Mouse (Mus musculus) thymus, postnatal 0 days (tissue): Measurements from ENCODE around the gene Tgfb1. TPM values are rescaled to one million over a fixed set of nuclear protein-coding genes. Genes with fewer than 3 reads are reported as not detected.
A peak's percentile ranks its signal among the peaks of the same experiment; 100 is the strongest.

Source experiments
- DNase-seq: peaks from one replicate; pipeline ENCODE4 v3.0.0-alpha.2; 2015; ENCODE audit warnings: low spot score
- polyA plus RNA-seq: library from polyadenylated mRNA; unstranded; fragments of >200 nt; fragmentation: Nextera tagmentation; extraction: Ambion mirVana; gene quantifications from 2 replicates; pipeline ENCODE4 v1.2.1, GENCODE M21; 2015

Tgfb1 gene
- polyA plus RNA-seq, 1 experiment from 2014 or later = 11.6 TPM

DNA sequence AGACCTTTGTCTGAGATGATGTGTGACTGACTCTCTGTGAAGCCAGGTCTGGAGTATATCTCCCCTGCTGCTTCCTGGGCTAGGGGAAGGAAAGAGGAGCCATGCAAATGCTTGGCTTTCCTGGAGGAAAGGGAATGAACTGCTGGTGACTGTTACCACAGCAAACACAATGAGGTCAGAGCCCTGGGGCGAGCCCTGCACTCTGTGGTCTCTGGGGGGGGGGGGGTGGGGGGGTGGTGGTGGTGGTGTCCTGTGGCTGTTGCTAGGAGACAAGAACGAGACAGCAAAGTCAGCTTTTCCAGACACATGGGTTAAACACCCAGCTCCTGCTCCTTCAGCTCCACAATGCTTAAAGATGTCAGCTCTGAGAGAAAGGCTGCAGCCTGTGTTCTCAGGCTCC lies 42.6 kb downstream of the Tgfb1 start:
- DNase-seq = no peak

GRCm38 (mm10) chr7:25729862-25730261 lies 43.1 kb downstream of the Tgfb1 start:
- DNase-seq = no peak

- DNase-seq = no peak
Measured at GRCm38 (mm10) chr7:25731294-25732055, 44.7 kb downstream of the Tgfb1 start.

DNA sequence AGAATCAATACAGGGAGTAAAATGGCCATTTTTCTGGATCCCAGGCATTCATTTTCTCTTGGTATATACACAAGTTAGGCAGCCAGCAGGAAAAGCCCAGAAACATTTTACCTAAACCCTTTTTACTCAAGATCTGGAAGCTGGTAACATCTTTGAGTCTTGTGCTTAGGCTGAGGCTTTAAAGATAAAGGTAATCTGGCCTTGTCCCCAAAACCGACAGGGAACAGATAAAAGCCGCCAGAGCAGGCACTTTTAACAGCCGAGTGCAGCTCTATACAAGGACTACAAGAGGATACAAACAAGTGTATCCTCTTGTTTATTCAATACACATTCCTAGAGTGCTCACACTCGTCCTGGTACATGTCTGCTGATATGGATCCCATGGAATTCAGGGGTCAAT lies 48.2 kb downstream of the Tgfb1 start:
- DNase-seq = no peak

DNA sequence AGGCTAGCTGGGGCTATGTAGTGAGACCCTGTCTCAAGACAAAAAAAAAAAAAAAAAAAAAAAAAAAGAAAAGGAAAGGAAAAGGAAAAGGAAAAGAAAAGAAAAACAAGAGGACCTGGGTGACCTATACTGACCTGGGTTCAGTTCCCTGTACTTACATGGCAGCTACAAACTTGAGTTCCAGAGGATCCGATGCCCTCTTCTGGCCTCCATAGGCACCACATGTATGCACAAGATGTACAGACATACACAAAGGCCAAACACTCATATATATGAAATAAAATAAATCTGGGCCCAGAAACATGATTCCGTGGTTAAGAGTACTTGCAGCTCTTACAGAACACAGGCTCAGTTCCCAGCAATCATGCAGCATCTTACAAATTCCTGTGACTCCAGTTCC lies 50.1 kb downstream of the Tgfb1 start:
- DNase-seq = peak; percentile 8

GRCm38 (mm10) chr7:25738277-25738676 lies 51.5 kb downstream of the Tgfb1 start:
- DNase-seq = no peak

GRCm38 (mm10) chr7:25746844-25747243 lies 60.0 kb downstream of the Tgfb1 start:
- no peak for DNase-seq

DNA sequence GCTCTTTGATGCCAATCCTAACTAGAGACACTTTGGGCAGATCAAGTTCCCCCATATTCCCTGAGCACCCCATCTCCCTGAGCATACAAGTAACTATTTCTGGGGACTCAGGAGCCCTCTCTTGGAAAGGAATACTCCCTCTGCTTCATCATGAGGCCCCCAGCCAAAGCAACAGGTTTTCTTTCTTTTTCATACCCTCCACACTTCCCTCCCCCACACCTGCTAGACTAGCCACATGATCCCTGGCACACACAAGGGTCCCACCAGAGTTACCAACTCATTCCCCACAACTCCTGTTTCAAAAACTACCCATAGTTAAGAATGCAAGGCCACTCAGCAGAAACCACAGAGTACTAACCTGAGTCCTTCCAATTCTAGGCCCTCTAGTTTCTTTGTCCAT lies 66.3 kb downstream of the Tgfb1 start:
- no peak for DNase-seq

DNA sequence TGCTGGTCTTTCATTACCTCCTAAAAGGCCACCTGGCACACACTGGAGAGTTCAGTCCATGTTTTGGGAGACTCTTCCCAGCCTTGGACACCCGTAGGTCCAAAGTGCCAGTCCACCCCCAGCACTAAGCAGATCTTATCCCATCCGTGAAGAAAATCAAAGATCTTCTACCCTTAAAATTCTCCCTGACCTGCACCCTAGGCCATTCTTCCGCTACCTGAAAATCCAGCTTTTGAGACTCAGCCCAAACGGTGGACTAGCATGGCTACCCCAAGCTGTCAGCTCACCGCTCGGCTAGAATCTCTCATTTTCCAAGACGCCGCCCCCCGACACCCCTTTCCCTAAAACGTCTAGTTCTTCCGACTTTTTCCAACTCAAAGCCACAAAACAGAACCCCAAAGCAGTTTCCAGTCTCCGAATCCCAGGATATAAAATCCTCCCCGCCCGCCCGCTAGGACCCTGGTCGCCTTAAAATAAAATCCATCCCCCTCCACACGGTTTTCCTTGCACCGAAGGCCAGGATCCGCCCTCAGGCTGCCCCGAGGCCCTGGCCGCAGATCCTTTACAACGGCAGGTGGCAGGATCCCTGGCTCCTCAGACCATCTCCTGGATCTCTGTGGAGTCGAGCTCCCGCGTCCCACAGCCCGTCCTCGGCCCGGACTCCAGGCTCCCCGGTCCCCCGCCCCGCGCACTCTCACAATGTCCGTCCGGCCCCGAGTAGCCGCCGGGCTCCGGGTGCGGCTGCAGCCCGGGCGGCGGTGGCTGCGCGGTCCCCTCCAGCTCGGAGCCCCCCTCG lies 67.0 kb downstream of the Tgfb1 start:
- DNase-seq = peak; percentile 13

DNA sequence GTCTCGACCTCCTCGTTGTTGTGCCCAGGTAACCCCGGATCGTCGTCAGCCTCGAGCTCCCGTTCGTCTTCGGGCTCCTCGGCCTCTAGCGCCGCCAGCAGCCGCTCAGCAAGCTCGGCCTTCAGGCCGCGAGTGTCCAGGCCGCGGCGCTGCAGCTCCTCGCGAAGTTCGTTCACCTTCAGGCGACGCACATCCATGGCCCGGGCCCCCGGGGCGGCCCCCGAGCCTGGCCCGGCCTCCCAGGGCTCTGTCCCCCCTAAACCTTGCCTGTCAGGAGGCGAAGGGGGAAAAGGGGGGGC lies 67.6 kb downstream of the Tgfb1 start:
- DNase-seq = no peak

Other genes with a start within 250 kb of the Tgfb1 start
- gene Ceacam1, start 209.4 kb upstream of the Tgfb1 start, polyA plus RNA-seq = 2.0 and 2.5 TPM in 2 replicates
- gene Ceacam2, start 147.1 kb upstream of the Tgfb1 start, polyA plus RNA-seq = not detected in 2 replicates
- not detected in 2 replicates for gene Erich4, start 71.1 kb upstream of the Tgfb1 start, polyA plus RNA-seq
- gene Dmac2, start 67.6 kb upstream of the Tgfb1 start, polyA plus RNA-seq = 36.2 and 40.3 TPM in 2 replicates
- gene B3gnt8, start 60.3 kb upstream of the Tgfb1 start, polyA plus RNA-seq = 13.1 and 13.4 TPM in 2 replicates
- gene Bckdha, start 28.0 kb upstream of the Tgfb1 start, polyA plus RNA-seq = 63.8 and 69.1 TPM in 2 replicates
- gene Exosc5, start 27.8 kb upstream of the Tgfb1 start, polyA plus RNA-seq = 146 and 147 TPM in 2 replicates
- gene Tmem91, start 11.8 kb upstream of the Tgfb1 start, polyA plus RNA-seq = 4.0 and 6.3 TPM in 2 replicates
- gene B9d2, start 6.2 kb upstream of the Tgfb1 start, polyA plus RNA-seq = 67.9 and 68.3 TPM in 2 replicates
- 16.2 and 22.4 TPM in 2 replicates for gene Ccdc97, start 32.1 kb downstream of the Tgfb1 start, polyA plus RNA-seq
- 64.9 and 66.2 TPM in 2 replicates for gene Hnrnpul1, start 67.8 kb downstream of the Tgfb1 start, polyA plus RNA-seq
- gene Axl, start 101.7 kb downstream of the Tgfb1 start, polyA plus RNA-seq = 26.9 and 29.4 TPM in 2 replicates
- gene Cyp2s1, start 129.9 kb downstream of the Tgfb1 start, polyA plus RNA-seq = 0.51 and 0.54 TPM in 2 replicates
- 0.10 and 0.13 TPM in 2 replicates for gene Cyp2b10, start 210.6 kb downstream of the Tgfb1 start, polyA plus RNA-seq